Mouse (Mus musculus) embryonic fibroblast, embryonic 13.5 days (primary cell): ENCODE results near the gene Rnf141.

ENCODE experiments used
- CTCF ChIP-seq: IDR thresholded peaks from 2 replicates; pipeline ENCODE4 v1.5.1; 2011; ENCODE audit warnings: mild to moderate bottlenecking, control low read depth, low read length, moderate library complexity, borderline replicate concordance; ENCODE audit not compliant: insufficient read depth
- POLR2A ChIP-seq: IDR thresholded peaks from 2 replicates; pipeline ENCODE4 v1.6.1; 2011; ENCODE audit warnings: low read depth, mild to moderate bottlenecking, control low read depth, low read length, moderate library complexity

GRCm38 (mm10) chr7:110792201-110792600 is 52.1 kb downstream of the Rnf141 start:
- TF ChIP-seq POLR2A (no peak), CTCF (no peak)
